In genomic region chr2:27247487-27247863, GRCm38 (mm10) we compare ENCODE assay signal across 10 mouse cellular contexts. TPM values are rescaled to one million over a fixed set of nuclear protein-coding genes. Genes with fewer than 3 reads are reported as not detected.
A peak's percentile ranks its signal among the peaks of the same experiment; 100 is the strongest.
DNase-seq lines count a peak whose midpoint lies in the region; ATAC-seq lines count a peak whose summit lies in the region.
"Had no signal": no experiment of that assay in that cellular context is flagged by ENCODE, and none has a peak within 500 bp of the region (broad histone marks: within the 10 kb centered on the region; RNA-seq: fewer than 3 reads in every experiment).

No protein-coding gene starts in this region.

- no peak overlapping the region for H3K4me3 ChIP-seq in heart, embryonic 14.5 days (ENCODE audit: control insufficient read depth in 1 of 2, insufficient read depth in 1 of 2, low read depth in 1 of 2, low read length in 2 of 2)
- no peak overlapping the region for H3K4me3 ChIP-seq in lung, embryonic 16.5 days (ENCODE audit: low read length)
- H3K4me3 ChIP-seq in limb, embryonic 10.5 days, result no peak overlapping the region
- H3K4me3 ChIP-seq in stomach, embryonic 14.5 days (ENCODE audit: low read depth, low read length), result no peak overlapping the region

- H3K4me2 ChIP-seq in heart, embryonic 14.5 days (ENCODE audit: low read length), result peak overlapping the region; percentile 66
- peak overlapping the region; percentile 57; the same call in 1 of the 2 replicates for H3K4me2 ChIP-seq in lung, embryonic 16.5 days (ENCODE audit: low read depth, low read length)
- H3K4me2 ChIP-seq in stomach, embryonic 14.5 days (replicated peaks; ENCODE audit: low read depth, low read length), result peak overlapping the region; percentile 38; the same call in 1 of the 2 replicates

- H3K36me3 ChIP-seq in heart, embryonic 14.5 days (ENCODE audit: control insufficient read depth, insufficient read depth, low read length), result 0 out of 2 replicates have a peak, but pooled peaks cover 6% of the 10 kb centered on the region
- H3K36me3 ChIP-seq in lung, embryonic 16.5 days (ENCODE audit: control insufficient read depth, insufficient read depth, low read length), result 0 out of 2 replicates have a peak, but pooled peaks cover 2% of the 10 kb centered on the region
- no peaks in the 10 kb centered on the region for H3K36me3 ChIP-seq in limb, embryonic 10.5 days
- no peaks in the 10 kb centered on the region for H3K36me3 ChIP-seq in stomach, embryonic 14.5 days (ENCODE audit: control insufficient read depth, insufficient read depth, low read length)

- H3K9ac ChIP-seq in heart, embryonic 14.5 days (ENCODE audit: low read length), result no peak overlapping the region; the same call in 1 of the 2 replicates
- peak overlapping the region; percentile 37; the same call in 1 of the 2 replicates for H3K9ac ChIP-seq in lung, embryonic 16.5 days (ENCODE audit: low read length)
- H3K9ac ChIP-seq in stomach, embryonic 14.5 days (replicated peaks; ENCODE audit: low read depth, low read length), result no peak overlapping the region

- no peaks in the 10 kb centered on the region for H3K9me3 ChIP-seq in heart, embryonic 14.5 days (ENCODE audit: control insufficient read depth, low read length)
- H3K9me3 ChIP-seq in lung, embryonic 16.5 days (ENCODE audit: control insufficient read depth, low read length), result no peaks in the 10 kb centered on the region
- H3K9me3 ChIP-seq in limb, embryonic 10.5 days (replicated peaks), result no peaks in the 10 kb centered on the region
- H3K9me3 ChIP-seq in stomach, embryonic 14.5 days (ENCODE audit: control insufficient read depth, low read depth, low read length), result no peaks in the 10 kb centered on the region

- H3K4me1 ChIP-seq in heart, embryonic 14.5 days (ENCODE audit: control insufficient read depth in 2 of 2, insufficient read depth in 2 of 2, low read length in 2 of 2), result peaks cover 20 to 28% of the 10 kb centered on the region in 2 experiments
- H3K4me1 ChIP-seq in lung, embryonic 16.5 days (replicated peaks; ENCODE audit: control insufficient read depth, insufficient read depth, low read length), result peaks cover 21% of the 10 kb centered on the region
- H3K4me1 ChIP-seq in limb, embryonic 10.5 days, result peaks cover 15% of the 10 kb centered on the region; the same call in 1 of the 2 replicates
- H3K4me1 ChIP-seq in stomach, embryonic 14.5 days (ENCODE audit: control insufficient read depth, insufficient read depth, low read length), result peaks cover 19% of the 10 kb centered on the region

- intact Hi-C loops in left cerebral cortex, postnatal 25 days (cut with DNase I), result no loop called here

- 42% methylated on average over 2 of the region's 2 CpGs for WGBS in heart, embryonic 14.5 days
- whole genome bisulfite sequencing in lung, embryonic 16.5 days, result 20% methylated on average over 2 of the region's 2 CpGs
- 69% methylated on average over 2 of the region's 2 CpGs for WGBS in limb, embryonic 10.5 days
- 37% methylated on average over 2 of the region's 2 CpGs for WGBS in stomach, embryonic 14.5 days

- ATAC-seq in heart, embryonic 14.5 days (ENCODE audit: insufficient number of reproducible peaks, insufficient read depth, low FRiP score, low read depth), result peak; percentile 57
- ATAC-seq in lung, embryonic 16.5 days (ENCODE audit: low read depth), result peak; percentile 66; the same call in 1 of the 2 replicates
- no peak for ATAC-seq in stomach, embryonic 14.5 days (ENCODE audit: insufficient number of reproducible peaks, insufficient read depth, low FRiP score, low read depth)

- no peaks in the 10 kb centered on the region for H3K27me3 ChIP-seq in heart, embryonic 14.5 days (ENCODE audit: control insufficient read depth, insufficient read depth, low read length)
- no peaks in the 10 kb centered on the region for H3K27me3 ChIP-seq in lung, embryonic 16.5 days (ENCODE audit: control insufficient read depth, insufficient read depth, low read depth, low read length)
- H3K27me3 ChIP-seq in limb, embryonic 10.5 days (ENCODE audit: low read depth, poor library complexity, severe bottlenecking), result no peaks in the 10 kb centered on the region
- no peaks in the 10 kb centered on the region for H3K27me3 ChIP-seq in stomach, embryonic 14.5 days (ENCODE audit: control insufficient read depth, insufficient read depth, low read length)

- peak overlapping the region; percentile 82 to 90 for H3K27ac ChIP-seq in heart, embryonic 14.5 days (replicated peaks in 1 of 2; ENCODE audit: control insufficient read depth in 1 of 2, insufficient read depth in 1 of 2, low read depth in 2 of 2, low read length in 2 of 2)
- peak overlapping the region; percentile 89 for H3K27ac ChIP-seq in lung, embryonic 16.5 days (ENCODE audit: low read length)
- H3K27ac ChIP-seq in limb, embryonic 10.5 days, result 0 out of 2 replicates have a peak overlapping the region, but pooled peaks have one; percentile 0
- H3K27ac ChIP-seq in stomach, embryonic 14.5 days (ENCODE audit: low read length), result peak overlapping the region; percentile 75

- no peak for DNase-seq in heart, adult 8-10 months (ENCODE audit: low spot score)
- DNase-seq in lung, postnatal 36 days, result no peak
- DNase-seq in limb, embryonic 10.5 days (ENCODE audit: low spot score), result no peak
- DNase-seq in left cerebral cortex, postnatal 25 days (ENCODE audit: low spot score in 2 of 2), result no peak
- no peak for DNase-seq in right cerebral cortex, postnatal 10 days (ENCODE audit: low spot score in 2 of 2)
- DNase-seq: thymus, postnatal 4 days had no signal

RNA-seq across cellular contexts. Expression of gene Sardh, which starts 0.7 kb away (rescaled TPM):
- 19.0 and 21.6 TPM in 2 replicates for polyA plus RNA-seq in heart, embryonic 14.5 days (2014; fragmentation: Nextera tagmentation; extraction: Ambion mirVana)
- 10 to 100 TPM in 2 of 4 experiments, 1 to 10 TPM in 2; 3.5 to 13.3 (median 7.6) TPM for total RNA-seq in heart, adult 8-10 months (2022)
- polyA plus RNA-seq in lung, embryonic 16.5 days (2015; fragmentation: Nextera tagmentation; extraction: Ambion mirVana), result 24.3 and 32.0 TPM in 2 replicates
- 2.5 and 3.1 TPM in 2 replicates for polyA plus RNA-seq in limb, embryonic 10.5 days (2016; fragmentation: Nextera tagmentation; extraction: Ambion mirVana)
- polyA plus RNA-seq in stomach, embryonic 14.5 days (2014; fragmentation: Nextera tagmentation; extraction: Ambion mirVana), result 11.9 and 12.2 TPM in 2 replicates
- total RNA-seq in left cerebral cortex, postnatal 25 days (2021), result 10 to 100 TPM in 1 of 2 experiments, 1 to 10 TPM in 1; 9.1 to 11.7 TPM
- total RNA-seq: CH12.LX had no signal

Comparison
In these comparisons a context has a peak if more than half of its experiments do, and no peak if none do; other contexts are left out.
1. H3K27ac ChIP-seq: peak in every context shown above with its lines; median percentile 89 in lung, embryonic 16.5 days; 86 in heart, embryonic 14.5 days; 75 in stomach, embryonic 14.5 days; 0 in limb, embryonic 10.5 days.